Mouse (Mus musculus) limb, embryonic 13.5 days (tissue): ENCODE measurements around the gene Setd6. TPM values are rescaled to one million over a fixed set of nuclear protein-coding genes. Genes with fewer than 3 reads are reported as not detected.

Experiments used
- ATAC-seq: fragments of 200-750 bp; cut with Nextera tagmentation; 2 replicates; pipeline ENCODE4 v1.8.0; 2017; ENCODE audit warnings: low read depth, moderate number of reproducible peaks, moderate TSS enrichment; ENCODE audit not compliant: low FRiP score
- H3K27ac ChIP-seq: fragments of 300-500 bp; sonication (generic); 2 replicates; pipeline ENCODE4 v1.5.1; 2015; ENCODE audit warnings: inconsistent platforms, mild to moderate bottlenecking, moderate library complexity
- H3K27me3 ChIP-seq: fragments of 300-500 bp; sonication (generic); 2 replicates; pipeline ENCODE4 v1.6.1; 2015; ENCODE audit warnings: mild to moderate bottlenecking, inconsistent platforms
- H3K36me3 ChIP-seq: fragments of 300-500 bp; sonication (generic); 2 replicates; pipeline ENCODE4 v1.6.1; 2015; ENCODE audit warnings: inconsistent platforms, mild to moderate bottlenecking, moderate library complexity
- H3K4me1 ChIP-seq: fragments of 300-500 bp; sonication (generic); 2 replicates; pipeline ENCODE4 v1.6.1; 2015; ENCODE audit warnings: inconsistent platforms
- H3K4me2 ChIP-seq: fragments of 300-500 bp; sonication (generic); replicated peaks from 2 replicates; pipeline ENCODE4 v1.6.1; 2015; ENCODE audit warnings: inconsistent platforms, mild to moderate bottlenecking, moderate library complexity
- H3K4me3 ChIP-seq: fragments of 300-500 bp; sonication (generic); 2 replicates; pipeline ENCODE4 v1.5.1; 2015; ENCODE audit warnings: moderate library complexity, mild to moderate bottlenecking, inconsistent platforms
- H3K9ac ChIP-seq: fragments of 300-500 bp; sonication (generic); 2 replicates; pipeline ENCODE4 v1.6.1; 2015; ENCODE audit warnings: mild to moderate bottlenecking, inconsistent platforms
- H3K9me3 ChIP-seq: fragments of 300-500 bp; sonication (generic); 2 replicates; pipeline ENCODE4 v1.6.1; 2016; ENCODE audit warnings: inconsistent platforms
- WGBS: fragments of 180-500 bp; shearing (Covaris S2); methylation state at CpG from one replicate; pipeline ENCODE4 v1.1.7; 2015; 5-methylcytosine and 5-hydroxymethylcytosine counted together
- polyA plus RNA-seq: library from polyadenylated mRNA; unstranded; fragments of >200 nt; fragmentation: Nextera tagmentation; extraction: Ambion mirVana; gene quantifications from 2 replicates; pipeline ENCODE4 v1.2.1, GENCODE M21; 2015

Gene Setd6
- polyA plus RNA-seq, 1 experiment from 2014 or later, result 15.1 TPM

DNA sequence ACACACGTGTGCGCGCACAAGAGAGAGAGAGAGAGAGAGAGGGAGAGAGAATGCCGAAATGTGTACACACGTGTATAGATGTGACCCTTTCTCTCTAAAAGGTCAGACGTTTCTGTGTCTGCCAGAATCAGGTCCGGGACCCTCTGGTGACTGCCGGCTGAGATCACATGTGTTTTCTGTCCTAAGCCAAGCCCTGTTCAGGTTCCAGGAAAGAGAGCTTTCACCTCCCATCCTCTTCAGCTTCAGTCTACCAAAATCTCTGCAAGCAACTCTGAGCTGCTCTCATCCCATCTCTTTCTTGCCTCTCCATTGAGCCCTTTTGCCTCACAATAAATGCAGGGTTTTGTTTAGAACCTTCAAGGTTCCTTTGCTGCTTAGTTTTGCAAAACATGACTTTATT lies 19.0 kb upstream of the Setd6 start:
- Histone ChIP-seq H3K4me1 (peaks cover 11% of the 10 kb centered on the region), H3K9me3 (no peaks in the 10 kb centered on the region), H3K36me3 (no peaks in the 10 kb centered on the region), H3K4me2 (peak overlapping the region; percentile 58), H3K27ac (no peak overlapping the region), H3K9ac (0 out of 2 replicates have a peak overlapping the region, but pooled peaks have one; percentile 48), H3K4me3 (peak overlapping the region; percentile 22), H3K27me3 (peaks cover 50% of the 10 kb centered on the region)
- 60% methylated on average over 8 of the region's 8 CpGs for WGBS
- no peak for ATAC-seq

- 0 out of 2 replicates have a peak overlapping the region, but pooled peaks have one; percentile 48 for H3K9ac ChIP-seq
- peaks cover 50% of the 10 kb centered on the region for H3K27me3 ChIP-seq
- peaks cover 11% of the 10 kb centered on the region for H3K4me1 ChIP-seq
- H3K4me2 ChIP-seq, result peak overlapping the region; percentile 58
- H3K27ac ChIP-seq, result no peak overlapping the region
- H3K4me3 ChIP-seq, result peak overlapping the region; percentile 22
- no peaks in the 10 kb centered on the region for H3K36me3 ChIP-seq
- 0% methylated on average over 11 of the region's 11 CpGs for WGBS
- no peaks in the 10 kb centered on the region for H3K9me3 ChIP-seq
- ATAC-seq, result peak; percentile 66; the same call in 1 of the 2 replicates
Observed at GRCm38 (mm10) chr8:95697128-95697527, 18.6 kb upstream of the Setd6 start.

- Histone ChIP-seq H3K36me3 (no peaks in the 10 kb centered on the region), H3K9me3 (no peaks in the 10 kb centered on the region), H3K4me3 (no peak overlapping the region), H3K9ac (no peak overlapping the region), H3K27ac (no peak overlapping the region), H3K4me1 (peaks cover 15% of the 10 kb centered on the region), H3K27me3 (peaks cover 49% of the 10 kb centered on the region), H3K4me2 (no peak overlapping the region)
- ATAC-seq, result no peak
- 32% methylated on average over 6 of the region's 6 CpGs for WGBS
Observed at GRCm38 (mm10) chr8:95698179-95698578, 17.5 kb upstream of the Setd6 start.

GRCm38 (mm10) chr8:95700282-95700681 lies 15.4 kb upstream of the Setd6 start:
- ATAC-seq, result no peak
- WGBS, result 71% methylated on average over 9 of the region's 9 CpGs
- no peak overlapping the region for H3K4me2 ChIP-seq
- peaks cover 25% of the 10 kb centered on the region for H3K4me1 ChIP-seq
- H3K9ac ChIP-seq, result no peak overlapping the region
- no peaks in the 10 kb centered on the region for H3K36me3 ChIP-seq
- H3K27me3 ChIP-seq, result peaks cover 29% of the 10 kb centered on the region
- no peak overlapping the region for H3K27ac ChIP-seq
- H3K9me3 ChIP-seq, result no peaks in the 10 kb centered on the region
- no peak overlapping the region for H3K4me3 ChIP-seq

- Histone ChIP-seq H3K9ac (no peak overlapping the region), H3K27ac (no peak overlapping the region), H3K4me1 (peaks cover 25% of the 10 kb centered on the region), H3K9me3 (no peaks in the 10 kb centered on the region), H3K36me3 (no peaks in the 10 kb centered on the region), H3K4me2 (peak overlapping the region; percentile 97; the same call in 1 of the 2 replicates), H3K4me3 (no peak overlapping the region), H3K27me3 (peaks cover 14% of the 10 kb centered on the region)
- 80% methylated on average over 4 of the region's 4 CpGs for WGBS
- no peak for ATAC-seq
Observed at GRCm38 (mm10) chr8:95701809-95702208, 13.9 kb upstream of the Setd6 start.

- peak; percentile 96 for ATAC-seq
- 1% methylated on average over 34 of the region's 34 CpGs for WGBS
- H3K27me3 ChIP-seq, result peaks cover 7% of the 10 kb centered on the region
- no peak overlapping the region for H3K27ac ChIP-seq
- H3K4me3 ChIP-seq, result peak overlapping the region; percentile 66
- peaks cover 19% of the 10 kb centered on the region for H3K4me1 ChIP-seq
- no peaks in the 10 kb centered on the region for H3K9me3 ChIP-seq
- H3K36me3 ChIP-seq, result no peaks in the 10 kb centered on the region
- peak overlapping the region; percentile 97 for H3K4me2 ChIP-seq
- H3K9ac ChIP-seq, result peak overlapping the region; percentile 76
Observed at GRCm38 (mm10) chr8:95702480-95703446, 12.9 kb upstream of the Setd6 start.

DNA sequence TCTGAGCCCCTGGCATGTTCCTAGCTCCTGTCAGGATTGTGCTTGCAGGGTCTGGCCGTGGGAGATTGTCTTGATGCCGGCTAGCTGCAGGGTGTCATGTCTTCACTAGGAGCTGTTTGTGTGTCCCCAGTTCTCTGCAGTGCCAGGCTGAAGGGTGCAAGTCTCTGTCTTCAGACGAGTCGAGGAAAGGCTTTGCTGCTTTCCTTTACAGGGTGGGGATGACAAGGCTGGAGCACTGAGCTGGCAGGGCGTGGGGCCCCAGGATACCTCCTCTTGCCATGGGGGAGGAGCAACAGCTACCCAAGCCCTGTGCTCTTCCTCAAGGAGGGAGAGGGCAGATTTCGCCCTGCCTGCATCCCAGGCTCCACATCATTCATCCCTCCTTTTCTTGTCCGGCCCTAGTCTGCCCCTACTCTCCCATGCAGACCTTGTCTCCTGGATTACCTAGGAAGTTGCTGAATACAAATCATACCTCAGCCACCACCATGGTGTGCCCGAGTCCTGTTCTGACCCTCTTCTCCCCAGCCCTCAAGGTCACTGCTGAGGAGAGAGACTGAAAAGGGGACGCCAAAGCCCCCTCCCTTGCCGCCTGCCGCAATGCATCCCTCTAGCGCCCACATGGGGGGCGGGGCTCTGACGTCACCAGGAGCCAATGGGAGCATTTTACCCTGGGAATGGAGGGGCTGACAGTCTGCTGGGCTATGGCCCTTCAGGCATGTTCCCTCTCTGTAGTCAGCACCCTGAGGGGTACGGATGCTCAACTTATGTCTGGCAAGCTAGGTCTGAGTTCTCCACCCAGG lies 12.0 kb upstream of the Setd6 start:
- H3K4me2 ChIP-seq, result peak overlapping the region; percentile 97
- H3K4me1 ChIP-seq, result peaks cover 19% of the 10 kb centered on the region
- H3K27ac ChIP-seq, result no peak overlapping the region
- H3K4me3 ChIP-seq, result peak overlapping the region; percentile 66
- no peak for ATAC-seq
- H3K27me3 ChIP-seq, result peaks cover under 1% of the 10 kb centered on the region; the same call in 1 of the 2 replicates
- H3K9ac ChIP-seq, result peak overlapping the region; percentile 76
- no peaks in the 10 kb centered on the region for H3K36me3 ChIP-seq
- WGBS, result 3% methylated on average over 15 of the region's 15 CpGs
- H3K9me3 ChIP-seq, result no peaks in the 10 kb centered on the region

DNA sequence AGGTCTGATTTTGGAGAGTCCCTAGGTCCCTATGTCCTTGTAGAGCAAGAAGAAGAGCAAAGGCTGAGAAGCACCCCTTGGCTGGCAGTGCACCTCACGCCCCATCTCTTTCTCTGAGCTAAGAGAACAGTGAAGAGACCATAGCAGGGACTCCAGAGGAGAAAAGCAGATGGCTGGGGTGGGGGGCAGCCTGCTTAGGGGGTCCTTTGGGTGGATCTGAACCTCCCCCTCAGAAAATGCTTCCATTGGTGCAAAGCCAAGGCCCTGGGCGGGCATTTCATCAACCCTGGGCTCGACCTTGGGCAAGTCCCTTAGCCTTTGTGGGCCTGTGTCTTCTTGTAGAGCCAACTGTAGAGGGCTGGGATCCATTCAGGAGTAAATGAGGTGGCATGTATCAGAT lies 11.1 kb upstream of the Setd6 start:
- no peak overlapping the region for H3K4me3 ChIP-seq
- WGBS, result 86% methylated on average over 3 of the region's 3 CpGs
- no peaks in the 10 kb centered on the region for H3K36me3 ChIP-seq
- peaks cover 19% of the 10 kb centered on the region for H3K4me1 ChIP-seq
- no peak for ATAC-seq
- H3K9ac ChIP-seq, result no peak overlapping the region
- no peak overlapping the region for H3K27ac ChIP-seq
- H3K27me3 ChIP-seq, result no peaks in the 10 kb centered on the region
- H3K4me2 ChIP-seq, result peak overlapping the region; percentile 97; the same call in 1 of the 2 replicates
- no peaks in the 10 kb centered on the region for H3K9me3 ChIP-seq

GRCm38 (mm10) chr8:95709579-95709978 lies 6.1 kb upstream of the Setd6 start:
- WGBS, result 83% methylated on average over 7 of the region's 7 CpGs
- Histone ChIP-seq H3K27me3 (no peaks in the 10 kb centered on the region), H3K4me1 (0 out of 2 replicates have a peak, but pooled peaks cover 1% of the 10 kb centered on the region), H3K36me3 (no peaks in the 10 kb centered on the region), H3K4me2 (no peak overlapping the region), H3K9ac (no peak overlapping the region), H3K9me3 (no peaks in the 10 kb centered on the region), H3K4me3 (no peak overlapping the region), H3K27ac (no peak overlapping the region)
- ATAC-seq, result no peak

DNA sequence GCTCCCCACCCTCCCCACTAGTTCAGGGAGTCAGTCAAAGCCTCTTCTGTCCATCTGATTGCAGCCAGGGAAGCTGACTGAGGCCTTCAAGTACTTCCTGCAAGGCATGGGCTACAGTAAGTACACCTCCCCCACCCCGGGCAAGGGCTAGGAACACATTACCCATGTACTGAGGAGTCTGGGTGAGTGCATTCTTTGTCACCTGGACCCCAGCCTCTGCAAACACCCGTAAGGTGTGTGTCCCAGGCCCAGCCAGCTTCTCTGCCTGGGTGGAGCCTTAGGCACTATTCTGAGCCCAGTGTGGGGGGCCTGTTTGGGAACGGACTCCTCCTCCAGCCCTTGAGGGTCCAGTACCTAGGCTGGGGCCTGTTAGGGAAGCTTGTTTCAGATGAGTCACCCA lies 4.7 kb upstream of the Setd6 start:
- 68% methylated on average over 3 of the region's 3 CpGs for WGBS

GRCm38 (mm10) chr8:95712395-95712794 lies 3.3 kb upstream of the Setd6 start:
- WGBS, result 87% methylated on average over 9 of the region's 9 CpGs
- Histone ChIP-seq H3K4me3 (no peak overlapping the region), H3K9ac (no peak overlapping the region), H3K36me3 (no peaks in the 10 kb centered on the region), H3K4me2 (no peak overlapping the region), H3K4me1 (peaks cover 16% of the 10 kb centered on the region), H3K27ac (no peak overlapping the region), H3K27me3 (no peaks in the 10 kb centered on the region), H3K9me3 (no peaks in the 10 kb centered on the region)
- ATAC-seq, result no peak

More for the DNA sequence above, 4.7 kb upstream of the Setd6 start:
- no peak for ATAC-seq
- no peaks in the 10 kb centered on the region for H3K36me3 ChIP-seq
- no peak overlapping the region for H3K4me2 ChIP-seq
- H3K9ac ChIP-seq, result no peak overlapping the region
- H3K4me3 ChIP-seq, result no peak overlapping the region
- no peak overlapping the region for H3K27ac ChIP-seq
- H3K9me3 ChIP-seq, result no peaks in the 10 kb centered on the region
- no peaks in the 10 kb centered on the region for H3K27me3 ChIP-seq
- peaks cover 5% of the 10 kb centered on the region; the same call in 1 of the 2 replicates for H3K4me1 ChIP-seq
